Mouse (Mus musculus) lung, embryonic 16.5 days (tissue): ENCODE results near the gene Tnpo3. TPM values are rescaled to one million over a fixed set of nuclear protein-coding genes. Genes with fewer than 3 reads are reported as not detected.

Experiments
- ATAC-seq: fragments of 200-750 bp; cut with Nextera tagmentation; 2 replicates; pipeline ENCODE4 v1.8.0; 2017; ENCODE audit warnings: low read depth, mild to moderate bottlenecking, moderate library complexity
- H3K27ac ChIP-seq: fragments of 300-500 bp; sonication (generic); 2 replicates; pipeline ENCODE4 v1.5.1; 2014; ENCODE audit warnings: mild to moderate bottlenecking, control low read depth, low read length
- H3K27me3 ChIP-seq: fragments of 300-500 bp; sonication (generic); 2 replicates; pipeline ENCODE4 v1.6.1; 2014; ENCODE audit warnings: low read depth, low read length, mixed read lengths; ENCODE audit not compliant: control insufficient read depth, insufficient read depth
- H3K36me3 ChIP-seq: fragments of 300-500 bp; sonication (generic); 2 replicates; pipeline ENCODE4 v1.6.1; 2014; ENCODE audit warnings: low read length; ENCODE audit not compliant: control insufficient read depth, insufficient read depth
- H3K4me1 ChIP-seq: fragments of 300-500 bp; sonication (generic); replicated peaks from 2 replicates; pipeline ENCODE4 v1.6.1; 2014; ENCODE audit warnings: low read length, mixed read lengths; ENCODE audit not compliant: control insufficient read depth, insufficient read depth
- H3K4me2 ChIP-seq: fragments of 300-500 bp; sonication (generic); 2 replicates; pipeline ENCODE4 v1.6.1; 2014; ENCODE audit warnings: low read depth, low read length, control low read depth
- H3K4me3 ChIP-seq: fragments of 300-500 bp; sonication (generic); 2 replicates; pipeline ENCODE4 v1.5.1; 2014; ENCODE audit warnings: mild to moderate bottlenecking, low read length, control low read depth
- H3K9ac ChIP-seq: fragments of 300-500 bp; sonication (generic); 2 replicates; pipeline ENCODE4 v1.6.1; 2014; ENCODE audit warnings: low read length, control low read depth
- H3K9me3 ChIP-seq: fragments of 300-500 bp; sonication (generic); 2 replicates; pipeline ENCODE4 v1.6.1; 2016; ENCODE audit warnings: low read length; ENCODE audit not compliant: control insufficient read depth
- WGBS: fragments of 180-500 bp; shearing (Covaris S2); extraction: QIAGEN DNeasy Blood & Tissue Kit; methylation state at CpG from one replicate; pipeline ENCODE4 v1.1.7; 2014; 5-methylcytosine and 5-hydroxymethylcytosine counted together
- polyA plus RNA-seq: library from polyadenylated mRNA; unstranded; fragments of >200 nt; fragmentation: Nextera tagmentation; extraction: Ambion mirVana; gene quantifications from 2 replicates; pipeline ENCODE4 v1.2.1, GENCODE M21; 2015

The Tnpo3 gene
- polyA plus RNA-seq, 1 experiment from 2014 or later: 79.6 TPM

DNA sequence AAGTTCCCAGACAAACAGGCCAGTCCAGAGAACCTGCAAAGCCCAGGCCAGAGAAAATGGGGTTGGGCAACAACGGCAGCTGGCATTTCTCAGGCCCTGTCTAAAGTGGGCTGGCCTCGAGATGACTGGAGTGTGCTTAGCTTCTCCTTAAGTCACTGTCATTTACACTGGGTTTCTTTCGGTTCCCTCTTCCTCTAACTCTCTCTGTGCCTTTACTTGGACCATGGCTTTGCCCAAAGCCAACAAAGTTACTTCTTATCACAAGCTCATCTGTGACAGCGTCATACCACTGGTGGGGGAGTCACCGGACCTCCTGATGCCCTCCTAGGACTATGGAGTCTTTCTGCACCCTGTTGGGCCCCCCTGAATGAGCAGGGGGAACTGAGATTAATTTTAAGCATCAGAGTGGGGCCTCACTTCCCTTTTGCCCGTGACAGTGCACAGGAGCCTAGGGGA lies 85.6 kb downstream of the Tnpo3 start:
- no peak overlapping the region for H3K4me2 ChIP-seq
- ATAC-seq: peak; percentile 39; the same call in 1 of the 2 replicates
- no peaks in the 10 kb centered on the region for H3K36me3 ChIP-seq
- no peak overlapping the region for H3K4me3 ChIP-seq
- 24% methylated on average over 6 of the region's 6 CpGs for WGBS
- H3K27me3 ChIP-seq: peaks cover 27% of the 10 kb centered on the region
- H3K4me1 ChIP-seq: peaks cover 13% of the 10 kb centered on the region
- H3K9me3 ChIP-seq: no peaks in the 10 kb centered on the region
- H3K27ac ChIP-seq: no peak overlapping the region
- no peak overlapping the region for H3K9ac ChIP-seq

DNA sequence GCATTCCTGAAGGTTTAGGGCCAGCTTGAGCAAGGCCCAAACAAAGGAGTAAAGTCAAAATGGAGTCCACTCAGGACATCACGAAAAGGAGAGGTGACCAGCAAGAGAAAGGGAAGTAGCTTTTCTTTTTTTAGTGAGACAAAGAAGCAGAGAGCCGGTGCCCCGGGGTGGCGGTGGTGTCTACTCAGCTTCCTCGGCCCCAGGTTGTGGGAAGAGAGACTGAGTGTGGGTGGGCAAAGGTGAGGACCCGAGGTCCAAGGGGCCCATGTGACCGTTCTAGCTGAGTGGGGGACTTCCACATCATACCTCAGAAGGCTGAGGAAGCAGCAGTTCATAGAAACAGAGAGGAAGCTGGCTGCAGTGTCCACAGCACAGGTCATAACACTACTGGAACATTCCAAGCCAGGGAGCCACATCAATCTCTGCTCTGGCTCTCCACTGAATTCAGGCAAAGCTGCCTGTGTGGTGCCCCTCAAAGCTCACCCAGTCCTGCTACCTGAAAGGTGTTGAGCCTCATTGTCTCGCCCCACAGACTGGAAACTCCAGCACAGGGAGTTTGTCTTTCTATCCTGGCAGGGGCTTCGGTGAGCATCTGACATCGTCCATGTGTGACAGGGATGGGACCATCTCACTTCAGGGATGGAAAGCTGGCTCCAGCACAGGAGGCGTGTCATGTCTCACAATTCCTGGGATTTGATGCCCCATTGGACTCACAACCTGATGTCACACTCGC lies 86.2 kb downstream of the Tnpo3 start:
- no peak for ATAC-seq
- H3K9me3 ChIP-seq: no peaks in the 10 kb centered on the region
- peaks cover 13% of the 10 kb centered on the region for H3K4me1 ChIP-seq
- 64% methylated on average over 12 of the region's 12 CpGs for WGBS
- no peak overlapping the region for H3K4me3 ChIP-seq
- H3K27me3 ChIP-seq: peaks cover 24% of the 10 kb centered on the region
- no peak overlapping the region for H3K9ac ChIP-seq
- H3K27ac ChIP-seq: no peak overlapping the region
- H3K4me2 ChIP-seq: no peak overlapping the region
- no peaks in the 10 kb centered on the region for H3K36me3 ChIP-seq

DNA sequence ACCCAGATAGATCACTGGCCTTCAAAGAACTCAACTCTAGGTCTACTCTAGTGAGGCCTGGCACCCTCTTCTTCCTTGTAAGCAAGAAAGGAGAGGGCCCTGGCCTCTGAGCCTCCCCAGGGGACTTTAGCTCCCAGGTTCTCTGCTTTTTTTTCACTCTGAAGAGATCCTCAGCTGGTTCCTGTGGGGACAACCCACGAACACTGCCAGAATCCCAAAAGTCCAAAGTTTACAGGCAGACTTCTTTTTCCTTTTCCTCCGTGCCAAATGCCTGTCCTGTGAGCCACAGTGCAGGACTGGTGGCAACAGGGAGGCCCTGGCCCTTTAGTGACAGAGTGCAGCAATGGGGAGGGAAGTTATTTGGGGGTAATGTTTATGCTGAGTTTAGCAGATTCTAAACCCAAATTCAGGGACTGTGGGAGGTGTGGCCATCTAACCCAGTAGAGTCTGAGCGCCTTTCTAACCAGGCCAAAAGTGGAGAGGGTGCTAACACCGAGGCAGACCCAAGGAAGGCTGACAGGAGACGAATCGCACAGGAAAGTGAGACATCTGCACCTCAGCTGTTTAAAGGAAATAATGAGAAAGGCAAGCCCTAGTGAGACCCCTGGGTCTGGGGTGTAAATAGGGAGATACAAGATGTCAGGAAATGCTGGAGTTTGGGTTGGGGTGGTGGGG lies 86.9 kb downstream of the Tnpo3 start:
- Histone ChIP-seq H3K36me3 (no peaks in the 10 kb centered on the region), H3K9ac (no peak overlapping the region), H3K4me3 (no peak overlapping the region), H3K4me2 (no peak overlapping the region), H3K9me3 (no peaks in the 10 kb centered on the region), H3K4me1 (peaks cover 10% of the 10 kb centered on the region), H3K27me3 (peaks cover 17% of the 10 kb centered on the region; the same call in 1 of the 2 replicates), H3K27ac (no peak overlapping the region)
- 56% methylated on average over 6 of the region's 6 CpGs for WGBS
- no peak for ATAC-seq

DNA sequence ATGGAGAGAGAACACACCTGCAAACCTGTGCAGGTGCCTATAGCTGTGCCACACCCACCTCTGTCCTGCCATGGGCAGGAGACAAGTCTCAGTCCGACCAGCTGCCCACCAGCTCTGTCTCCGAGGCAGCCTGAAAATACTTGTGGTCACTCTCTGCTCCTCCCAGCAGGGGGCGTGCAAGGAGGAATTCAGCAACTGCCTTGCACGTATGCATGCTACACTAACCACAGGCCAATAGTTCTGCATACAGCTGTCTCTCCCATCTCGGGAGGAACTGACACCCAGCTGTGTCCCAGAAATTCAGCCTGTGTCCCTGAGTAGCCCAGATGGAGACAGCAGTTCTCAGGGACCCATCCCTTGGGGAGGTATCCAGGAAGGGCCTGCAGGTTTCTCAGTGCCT lies 92.5 kb downstream of the Tnpo3 start:
- Histone ChIP-seq H3K9ac (no peak overlapping the region), H3K27me3 (no peaks in the 10 kb centered on the region), H3K9me3 (no peaks in the 10 kb centered on the region), H3K4me1 (peaks cover 7% of the 10 kb centered on the region; the same call in 1 of the 2 replicates), H3K27ac (no peak overlapping the region), H3K4me3 (no peak overlapping the region), H3K4me2 (no peak overlapping the region), H3K36me3 (no peaks in the 10 kb centered on the region)
- WGBS: 2% methylated on average over 5 of the region's 5 CpGs
- peak; percentile 29; the same call in 1 of the 2 replicates for ATAC-seq

DNA sequence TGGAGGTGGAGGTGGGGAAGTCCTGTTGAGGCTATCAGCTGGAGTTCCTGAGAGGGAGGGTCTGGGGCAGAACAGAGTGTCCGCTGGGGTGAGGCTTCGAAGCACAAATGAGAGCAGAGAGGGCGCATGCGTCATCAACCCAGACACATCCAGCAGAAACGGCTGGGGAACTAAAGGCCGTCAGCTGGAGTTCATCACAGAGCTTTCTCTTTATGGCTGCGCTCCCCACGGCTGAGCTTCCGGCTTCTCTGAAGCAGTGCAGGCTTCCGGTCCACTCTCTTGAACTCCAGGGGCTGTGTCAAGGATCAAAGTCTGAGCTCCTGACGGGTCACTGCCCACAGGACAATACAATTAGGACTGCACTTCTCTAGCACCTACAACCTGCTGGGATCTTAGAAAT lies 96.4 kb downstream of the Tnpo3 start:
- Histone ChIP-seq H3K4me2 (peak overlapping the region; percentile 39), H3K4me1 (peaks cover 10% of the 10 kb centered on the region; the same call in 1 of the 2 replicates), H3K36me3 (no peaks in the 10 kb centered on the region), H3K9me3 (no peaks in the 10 kb centered on the region), H3K27ac (peak overlapping the region; percentile 33), H3K9ac (no peak overlapping the region), H3K27me3 (no peaks in the 10 kb centered on the region), H3K4me3 (peak overlapping the region; percentile 12)
- under 1% methylated on average over 11 of the region's 11 CpGs for WGBS
- peak; percentile 83 for ATAC-seq

DNA sequence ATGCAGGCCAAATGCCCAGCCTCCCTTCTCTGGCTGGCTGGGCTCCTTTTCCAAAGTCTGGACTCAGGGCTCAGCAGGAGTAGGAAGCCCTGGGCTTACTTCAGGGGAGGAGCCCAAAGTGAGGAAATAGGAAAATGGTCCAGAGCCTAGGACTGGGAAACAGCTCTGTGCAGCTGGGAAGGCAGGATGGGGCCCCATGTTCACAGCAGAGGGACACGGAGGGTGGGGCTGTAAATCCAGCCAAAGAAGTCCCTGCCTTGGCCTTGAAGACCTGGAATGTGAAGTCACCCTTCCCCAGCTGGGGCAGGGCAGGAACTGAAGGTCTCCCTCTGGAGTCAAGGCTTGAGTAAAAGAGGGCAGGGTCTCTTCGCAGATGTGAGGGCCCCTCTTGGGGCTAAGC lies 100.6 kb downstream of the Tnpo3 start:
- 33% methylated on average over 2 of the region's 2 CpGs for WGBS
- H3K9ac ChIP-seq: no peak overlapping the region
- ATAC-seq: no peak
- H3K4me2 ChIP-seq: no peak overlapping the region
- no peak overlapping the region for H3K27ac ChIP-seq
- no peak overlapping the region for H3K4me3 ChIP-seq
- H3K4me1 ChIP-seq: peaks cover 22% of the 10 kb centered on the region
- H3K27me3 ChIP-seq: peaks cover 2% of the 10 kb centered on the region; the same call in 1 of the 2 replicates
- no peaks in the 10 kb centered on the region for H3K9me3 ChIP-seq
- H3K36me3 ChIP-seq: no peaks in the 10 kb centered on the region

DNA sequence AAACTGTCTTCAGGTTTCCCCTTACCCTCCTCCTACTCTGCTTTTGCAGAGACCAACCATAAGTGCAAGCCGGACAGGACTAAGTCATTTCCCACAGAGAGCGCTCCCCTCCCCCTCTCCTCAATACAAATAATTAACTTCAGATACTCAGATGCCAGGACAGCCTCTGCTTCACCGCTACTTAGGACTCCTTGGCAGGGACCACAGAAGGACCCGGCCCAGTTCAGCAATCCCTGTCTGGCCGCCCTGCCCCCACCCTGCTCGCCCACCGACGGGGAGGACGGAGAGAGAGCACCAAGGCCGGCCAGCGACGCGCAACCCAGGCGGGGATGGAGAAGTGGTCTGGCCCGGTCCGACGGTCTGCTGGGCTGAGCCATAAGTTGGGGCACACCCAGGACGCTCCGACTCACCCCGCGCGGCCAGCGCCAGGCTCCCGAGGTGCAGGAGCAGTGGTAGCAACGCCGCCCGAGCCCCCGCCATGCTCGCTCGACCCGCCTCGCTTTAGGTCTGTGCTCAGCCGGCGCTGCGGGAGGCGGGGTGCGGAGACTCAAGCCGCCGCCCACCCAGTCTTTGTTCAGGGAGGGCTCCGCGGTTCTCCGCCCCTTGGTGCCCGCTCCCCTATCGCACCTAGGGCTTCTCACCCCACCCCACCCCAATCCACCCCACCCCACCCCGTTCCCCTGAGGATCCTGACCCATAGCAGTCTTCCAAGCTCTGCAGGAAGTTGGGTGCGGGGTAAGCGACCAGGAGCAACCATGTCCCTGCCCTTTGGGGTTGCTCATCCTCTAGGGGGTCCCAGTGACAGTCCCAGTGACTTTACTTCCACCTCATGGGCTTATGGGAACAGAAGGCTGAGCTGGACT lies 102.0 kb downstream of the Tnpo3 start, which contains the start of gene Kcp:
TSS of gene Kcp (minus strand) at position 506 of the 863 bp plus-strand sequence.
- 1% methylated on average over 31 of the region's 47 CpGs for WGBS
- Histone ChIP-seq H3K36me3 (no peaks in the 10 kb centered on the region), H3K4me3 (peak within 1 kb of the TSS; percentile 67), H3K9me3 (no peaks in the 10 kb centered on the region), H3K9ac (peak within 1 kb of the TSS; percentile 68), H3K4me1 (peaks cover 17% of the 10 kb centered on the region), H3K27me3 (peaks cover 2% of the 10 kb centered on the region; the same call in 1 of the 2 replicates), H3K4me2 (peak within 1 kb of the TSS; percentile 76), H3K27ac (no peak within 1 kb of the TSS)
- peak; percentile 74 for ATAC-seq

DNA sequence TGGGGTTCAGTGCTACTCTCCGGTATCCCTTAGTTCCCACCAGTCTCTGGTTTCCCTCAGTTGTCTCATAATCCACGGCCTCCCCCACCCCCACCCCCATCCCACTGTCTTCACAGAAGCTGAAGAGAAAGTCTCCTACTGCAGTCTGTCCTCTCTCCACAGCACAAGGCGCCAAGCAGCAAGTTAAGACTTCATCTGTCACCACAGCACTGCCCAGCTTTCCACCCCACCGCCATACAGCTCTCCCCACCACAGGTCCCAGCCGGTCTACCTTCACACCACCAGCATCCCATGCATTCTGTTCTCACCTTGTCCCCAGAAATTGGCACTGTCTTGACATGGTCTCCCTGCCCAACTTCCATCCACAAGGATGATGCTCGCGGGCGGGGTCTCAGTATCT lies 102.9 kb downstream of the Tnpo3 start:
- 20% methylated on average over 8 of the region's 8 CpGs for WGBS
- H3K4me2 ChIP-seq: peak overlapping the region; percentile 76
- peak overlapping the region; percentile 68 for H3K9ac ChIP-seq
- H3K4me3 ChIP-seq: peak overlapping the region; percentile 67
- H3K36me3 ChIP-seq: no peaks in the 10 kb centered on the region
- ATAC-seq: peak; percentile 20; the same call in 1 of the 2 replicates
- no peak overlapping the region for H3K27ac ChIP-seq
- peaks cover 14% of the 10 kb centered on the region for H3K4me1 ChIP-seq
- no peaks in the 10 kb centered on the region for H3K9me3 ChIP-seq
- H3K27me3 ChIP-seq: peaks cover 2% of the 10 kb centered on the region; the same call in 1 of the 2 replicates
